Mouse (Mus musculus): ENCODE measurements around the gene Zbtb48. TPM values are rescaled to one million over a fixed set of nuclear protein-coding genes. Genes with fewer than 3 reads are reported as not detected.

Zbtb48 gene
- polyA plus RNA-seq, 1 experiment from 2014 or later, result 13.7 TPM

GRCm38 (mm10) chr4:152006137-152006536 is 21.3 kb downstream of the Zbtb48 start:
- DNase-seq (ENCODE audit: low read depth, low spot score) (no peak), ATAC-seq (no peak)
- TF ChIP-seq CTCF (IDR thresholded peaks at IDR 0.05), result no peak
- no peaks in the 10 kb centered on the region for H3K27me3 ChIP-seq
- CTCF ChIA-PET, result interaction anchor here (0.6 to 2.5 kb wide), 3 partner anchors 26 to 52 kb away, joined by 3 to 12 read pairs (median 4); no protein-coding TSS in a partner anchor
- POLR2A ChIA-PET, result no interaction called here
- in situ Hi-C loops (cut with MboI; ENCODE audit: low pct_unique_long_range_greater_than_20kb), result no loop called here

- DNase-seq (ENCODE audit: low read depth, low spot score) (no peak), ATAC-seq (no peak)
- H3K27me3 ChIP-seq, result no peaks in the 10 kb centered on the region
- ChIA-PET POLR2A (no interaction called here), CTCF (no interaction called here)
- no peak for TF ChIP-seq CTCF (IDR thresholded peaks at IDR 0.05)
- in situ Hi-C loops (cut with MboI; ENCODE audit: low pct_unique_long_range_greater_than_20kb), result no loop called here
These were observed 25.4 kb downstream of the Zbtb48 start for GRCm38 (mm10) chr4:152002063-152002462.

GRCm38 (mm10) chr4:152001335-152001734 is 26.1 kb downstream of the Zbtb48 start:
- no peak for ATAC-seq
- ChIA-PET CTCF (no interaction called here), POLR2A (no interaction called here)
- TF ChIP-seq CTCF (IDR thresholded peaks at IDR 0.05), result no peak
- in situ Hi-C loops (cut with MboI; ENCODE audit: low pct_unique_long_range_greater_than_20kb), result no loop called here
- no peaks in the 10 kb centered on the region for H3K27me3 ChIP-seq
- DNase-seq (ENCODE audit: low read depth, low spot score), result no peak

- DNase-seq (ENCODE audit: low read depth, low spot score), result no peak
- ATAC-seq, result no peak
- in situ Hi-C loops (cut with MboI; ENCODE audit: low pct_unique_long_range_greater_than_20kb), result no loop called here
- ChIA-PET CTCF (no interaction called here), POLR2A (no interaction called here)
- no peak for TF ChIP-seq CTCF (IDR thresholded peaks at IDR 0.05)
- no peaks in the 10 kb centered on the region for H3K27me3 ChIP-seq
These were observed 26.6 kb downstream of the Zbtb48 start for GRCm38 (mm10) chr4:152000906-152001305.

- H3K27me3 ChIP-seq, result no peaks in the 10 kb centered on the region
- POLR2A ChIA-PET, result no interaction called here
- CTCF ChIA-PET, result no interaction called here
- no peak for DNase-seq (ENCODE audit: low read depth, low spot score)
- ATAC-seq, result no peak
- TF ChIP-seq CTCF (IDR thresholded peaks at IDR 0.05), result no peak
- in situ Hi-C loops (cut with MboI; ENCODE audit: low pct_unique_long_range_greater_than_20kb), result no loop called here
These were observed 28.0 kb downstream of the Zbtb48 start for GRCm38 (mm10) chr4:151999481-151999880.

- POLR2A ChIA-PET, result no interaction called here
These were observed 29.8 kb downstream of the Zbtb48 start for GRCm38 (mm10) chr4:151997701-151998100.

GRCm38 (mm10) chr4:151996951-151997222 is 30.6 kb downstream of the Zbtb48 start:
- POLR2A ChIA-PET, result interaction anchor here (0.9 to 1.6 kb wide), 2 partner anchors 10 to 13 kb away, joined by 4 to 8 read pairs; partner anchors contain the start of gene Klhl21
- in situ Hi-C loops (cut with MboI; ENCODE audit: low pct_unique_long_range_greater_than_20kb), result no loop called here
- ATAC-seq (no peak), DNase-seq (ENCODE audit: low read depth, low spot score) (no peak)
- TF ChIP-seq CTCF (IDR thresholded peaks at IDR 0.05), result no peak
- H3K27me3 ChIP-seq, result no peaks in the 10 kb centered on the region
- CTCF ChIA-PET, result no interaction called here

More at GRCm38 (mm10) chr4:151997701-151998100, 29.8 kb downstream of the Zbtb48 start:
- CTCF ChIA-PET, result no interaction called here
- no peak for DNase-seq (ENCODE audit: low read depth, low spot score)
- ATAC-seq, result no peak
- in situ Hi-C loops (cut with MboI; ENCODE audit: low pct_unique_long_range_greater_than_20kb), result no loop called here
- TF ChIP-seq CTCF (IDR thresholded peaks at IDR 0.05), result no peak
- H3K27me3 ChIP-seq, result no peaks in the 10 kb centered on the region

GRCm38 (mm10) chr4:151996173-151996950 is 31.1 kb downstream of the Zbtb48 start, which contains the start of gene Phf13:
Gene Phf13, minus strand, starts transcription at chr4:151996258.
- DNase-seq (ENCODE audit: low read depth, low spot score), result peak; percentile 86
- in situ Hi-C loops (cut with MboI; ENCODE audit: low pct_unique_long_range_greater_than_20kb), result no loop called here
- peak; percentile 90 for ATAC-seq
- no peak for TF ChIP-seq CTCF (IDR thresholded peaks at IDR 0.05)
- H3K27me3 ChIP-seq, result no peaks in the 10 kb centered on the region
- ChIA-PET CTCF (no interaction called here), POLR2A (interaction anchor here (0.7 to 1.6 kb wide), 4 partner anchors 11 to 34 kb away, joined by 3 to 8 read pairs (median 6); partner anchors contain the start of gene Klhl21)

GRCm38 (mm10) chr4:151995371-151996172 is 31.9 kb downstream of the Zbtb48 start:
- DNase-seq (ENCODE audit: low read depth, low spot score), result no peak
- in situ Hi-C loops (cut with MboI; ENCODE audit: low pct_unique_long_range_greater_than_20kb), result no loop called here
- ATAC-seq, result no peak
- no peak for TF ChIP-seq CTCF (IDR thresholded peaks at IDR 0.05)
- POLR2A ChIA-PET, result interaction anchor here (0.7 to 1.6 kb wide), 3 partner anchors 14 to 34 kb away, joined by 3 to 8 read pairs (median 7); partner anchors contain the start of gene Klhl21
- H3K27me3 ChIP-seq, result no peaks in the 10 kb centered on the region
- CTCF ChIA-PET, result no interaction called here

- POLR2A ChIA-PET, result interaction anchor here (1.2 to 2.2 kb wide), 2 partner anchors 13 to 15 kb away, joined by 3 to 7 read pairs; partner anchors contain the start of gene Klhl21
- DNase-seq (ENCODE audit: low read depth, low spot score) (no peak), ATAC-seq (no peak)
- in situ Hi-C loops (cut with MboI; ENCODE audit: low pct_unique_long_range_greater_than_20kb), result no loop called here
- TF ChIP-seq CTCF (IDR thresholded peaks at IDR 0.05), result no peak
- H3K27me3 ChIP-seq, result no peaks in the 10 kb centered on the region
- CTCF ChIA-PET, result interaction anchor here (0.8 to 1.3 kb wide), 3 partner anchors 13 to 19 kb away, joined by 3 read pairs; no protein-coding TSS in a partner anchor
These were observed 33.0 kb downstream of the Zbtb48 start for GRCm38 (mm10) chr4:151994228-151995171.
